Mouse (Mus musculus) inflammation-experienced regulatory T-cells (primary cell): ENCODE data around the gene Dusp15. TPM values are rescaled to one million over a fixed set of nuclear protein-coding genes. Genes with fewer than 3 reads are reported as not detected.

Source experiments
- polyA plus RNA-seq, 2 experiments: library from polyadenylated mRNA; unstranded; fragments of 100-300 nt; shearing (Covaris generic); gene quantifications; one replicate each; pipeline ENCODE4 v1.2.1; 2017

The Dusp15 gene
- under 1 TPM in 1 of 2 experiments, not detected in 1; 0.60 TPM for polyA plus RNA-seq

GRCm38 (mm10) chr2:152951065-152951849, at the start of gene Dusp15:
Gene Dusp15, minus strand, starts transcription at chr2:152951698.

GRCm38 (mm10) chr2:152962091-152962793, 10.7 kb upstream of the Dusp15 start, which contains the start of gene Ttll9:
Gene Ttll9, plus strand, starts transcription at chr2:152962485.

GRCm38 (mm10) chr2:152933048-152933447, 18.4 kb downstream of the Dusp15 start, which contains the start of gene Foxs1:
Gene Foxs1, minus strand, starts transcription at chr2:152933208.

GRCm38 (mm10) chr2:152911031-152911430, 40.5 kb downstream of the Dusp15 start, which contains the start of gene Mylk2:
Gene Mylk2, plus strand, starts transcription at chr2:152911352.

Other genes starting within 250 kb of the Dusp15 start
- under 1 TPM; 0.40 to 0.46 TPM for gene Id1, start 215.4 kb downstream of the Dusp15 start, polyA plus RNA-seq
- gene Cox4i2, start 197.5 kb downstream of the Dusp15 start, polyA plus RNA-seq: 1 to 10 TPM in 1 of 2 experiments, under 1 TPM in 1; 0.36 to 1.8 TPM
- gene Bcl2l1, start 120.0 kb downstream of the Dusp15 start, polyA plus RNA-seq: 10 to 100 TPM; 39.2 to 67.9 TPM
- 1 to 10 TPM; 2.2 to 3.7 TPM for gene Tpx2, start 103.7 kb downstream of the Dusp15 start, polyA plus RNA-seq
- under 1 TPM in 1 of 2 experiments, not detected in 1; 0.24 TPM for gene Mylk2, start 40.3 kb downstream of the Dusp15 start, polyA plus RNA-seq
- under 1 TPM; 0.52 to 0.65 TPM for gene Foxs1, start 18.5 kb downstream of the Dusp15 start, polyA plus RNA-seq
- gene Ttll9, start 10.8 kb upstream of the Dusp15 start, polyA plus RNA-seq: 1 to 10 TPM in 1 of 2 experiments, under 1 TPM in 1; 0.71 to 1.8 TPM
- 100 to 1,000 TPM; 159 to 166 TPM for gene Pdrg1, start 63.7 kb upstream of the Dusp15 start, polyA plus RNA-seq
- gene Xkr7, start 80.2 kb upstream of the Dusp15 start, polyA plus RNA-seq: under 1 TPM in 1 of 2 experiments, not detected in 1; 0.21 TPM
- gene Ccm2l, start 114.3 kb upstream of the Dusp15 start, polyA plus RNA-seq: not detected
- 1 to 10 TPM in 1 of 2 experiments, under 1 TPM in 1; 0.43 to 3.5 TPM for gene Hck, start 156.8 kb upstream of the Dusp15 start, polyA plus RNA-seq
- 10 to 100 TPM; 38.2 to 56.3 TPM for gene Tm9sf4, start 209.6 kb upstream of the Dusp15 start, polyA plus RNA-seq